Mouse (Mus musculus): ENCODE results near the gene Pno1.
"Not testable (repeated sequence)": the region's sequence is repeated elsewhere in the genome, so short reads cannot be mapped to it uniquely, and the experiment has no call there.

Gene Pno1

DNA sequence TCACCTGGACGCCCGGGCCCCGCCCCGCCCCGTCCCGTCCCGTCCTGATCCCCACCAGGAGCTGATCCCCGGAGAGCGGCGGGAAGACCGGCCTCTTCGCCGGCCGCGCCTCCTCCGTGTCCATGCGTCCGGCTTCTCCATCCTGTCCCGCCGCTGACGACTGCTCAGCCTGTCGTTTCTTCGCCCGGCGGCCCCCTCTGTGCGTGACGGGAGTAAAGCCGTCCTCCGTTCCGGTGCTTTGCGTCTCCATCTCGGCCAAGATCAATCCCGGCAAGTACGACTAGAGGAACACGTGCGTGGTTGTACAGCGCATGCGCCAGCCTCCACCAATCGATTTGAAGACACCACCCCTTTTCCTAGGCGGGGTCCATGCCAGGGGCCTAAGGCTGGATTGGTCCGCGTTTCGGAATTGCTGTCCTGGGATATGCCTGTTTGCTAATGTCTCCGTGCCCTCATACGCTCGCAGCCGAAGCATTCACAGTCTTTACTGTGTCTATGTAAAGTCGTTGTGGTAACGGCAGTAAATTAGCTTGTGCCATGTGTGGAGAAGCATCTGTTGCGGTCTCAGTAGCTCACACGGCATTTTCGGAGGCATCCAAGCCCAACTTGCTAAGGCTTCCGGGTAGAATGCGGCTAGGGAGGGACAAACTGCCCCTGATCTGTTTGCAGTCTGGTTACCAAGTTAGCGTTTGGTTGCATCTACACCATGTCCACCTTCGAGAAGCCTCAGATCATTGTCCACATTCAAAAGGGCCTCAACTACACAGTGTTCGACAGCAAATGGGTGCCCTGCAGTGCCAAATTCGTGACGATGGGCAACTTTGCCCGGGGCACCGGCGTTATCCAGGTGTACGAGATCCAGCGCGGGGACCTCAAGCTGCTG lies at the start of gene Pno1:
Gene Pno1 (minus strand): TSS at position 311 of the 883 bp plus-strand sequence.
- DNase-seq (ENCODE audit: extremely low spot score), result peak; percentile 95

DNA sequence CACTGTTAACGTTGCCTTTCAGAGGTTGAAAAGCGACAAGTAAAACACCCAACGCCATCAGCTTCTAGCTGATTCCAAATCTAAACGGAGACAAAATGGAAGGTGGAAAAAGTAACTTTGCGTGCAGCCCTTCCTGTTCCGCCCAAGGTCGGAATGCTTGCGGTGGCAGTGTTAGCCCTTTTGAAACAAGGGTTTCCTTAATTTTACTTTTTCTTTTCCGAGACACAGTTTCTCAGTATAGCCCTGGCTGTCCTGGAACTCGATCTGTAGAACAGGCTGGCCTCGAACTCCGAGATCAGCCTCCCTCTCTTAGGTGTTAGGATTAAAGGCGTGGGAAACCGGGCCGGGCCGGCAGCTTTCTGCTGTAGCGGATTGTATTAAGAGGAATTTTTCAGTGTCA lies 46.5 kb upstream of the Pno1 start:
- DNase-seq (ENCODE audit: extremely low spot score), result no peak

DNA sequence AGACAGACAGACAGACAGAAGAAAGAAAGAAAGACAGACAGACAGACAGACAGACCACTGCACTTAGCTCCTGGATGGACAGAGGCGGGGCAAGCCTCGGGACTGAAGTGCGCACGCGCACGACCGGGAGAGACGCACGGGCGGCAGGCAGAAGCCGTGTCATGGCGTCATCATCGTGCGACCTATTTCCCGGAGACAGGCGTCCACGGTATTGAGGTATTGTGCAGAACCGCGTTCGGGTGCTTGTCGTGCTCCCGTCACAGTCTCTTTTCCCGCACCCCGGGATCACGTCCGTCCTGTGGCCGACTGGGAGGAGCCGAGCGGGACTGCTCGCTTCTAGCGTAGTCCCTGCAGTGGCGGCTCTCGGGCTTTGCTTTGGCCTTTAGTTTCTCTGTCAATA lies 46.1 kb upstream of the Pno1 start, which contains the start of gene C1d:
Gene C1d (plus strand): TSS at position 137 of the 400 bp plus-strand sequence.
- peak; percentile 90 for DNase-seq (ENCODE audit: extremely low spot score)

DNA sequence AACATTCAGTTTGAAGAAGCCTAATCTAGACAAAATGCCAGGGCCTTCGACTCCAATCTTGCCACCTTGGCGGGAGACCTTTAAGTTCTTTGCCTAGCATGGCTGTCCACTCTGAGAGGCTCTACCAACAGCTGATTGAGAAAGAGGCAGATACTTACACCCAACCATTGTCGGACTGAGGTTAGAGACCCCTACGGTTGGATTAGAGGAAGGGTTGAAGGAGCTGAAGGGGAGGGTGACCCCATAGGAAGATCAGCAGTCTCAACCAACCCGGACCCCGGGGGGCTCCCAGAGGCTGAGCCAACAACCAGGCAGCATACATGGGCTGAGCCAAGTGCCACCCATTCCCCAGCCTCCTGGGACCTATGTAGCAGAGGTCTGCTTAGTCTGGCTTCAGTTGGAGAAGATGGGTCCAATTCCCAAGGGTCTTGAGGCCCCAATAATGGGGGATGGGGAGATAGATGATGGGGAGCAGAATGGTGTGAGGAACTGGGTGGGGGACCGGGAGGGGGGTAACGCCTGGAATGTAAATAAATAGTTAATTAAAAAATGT lies 45.5 kb upstream of the Pno1 start:
- DNase-seq (ENCODE audit: extremely low spot score), result peak; percentile 22

GRCm38 (mm10) chr11:17248715-17249114 lies 37.3 kb upstream of the Pno1 start:
- DNase-seq (ENCODE audit: extremely low spot score), result no peak

GRCm38 (mm10) chr11:17238598-17238997 lies 27.2 kb upstream of the Pno1 start:
- not testable (repeated sequence) for DNase-seq (ENCODE audit: extremely low spot score)

DNA sequence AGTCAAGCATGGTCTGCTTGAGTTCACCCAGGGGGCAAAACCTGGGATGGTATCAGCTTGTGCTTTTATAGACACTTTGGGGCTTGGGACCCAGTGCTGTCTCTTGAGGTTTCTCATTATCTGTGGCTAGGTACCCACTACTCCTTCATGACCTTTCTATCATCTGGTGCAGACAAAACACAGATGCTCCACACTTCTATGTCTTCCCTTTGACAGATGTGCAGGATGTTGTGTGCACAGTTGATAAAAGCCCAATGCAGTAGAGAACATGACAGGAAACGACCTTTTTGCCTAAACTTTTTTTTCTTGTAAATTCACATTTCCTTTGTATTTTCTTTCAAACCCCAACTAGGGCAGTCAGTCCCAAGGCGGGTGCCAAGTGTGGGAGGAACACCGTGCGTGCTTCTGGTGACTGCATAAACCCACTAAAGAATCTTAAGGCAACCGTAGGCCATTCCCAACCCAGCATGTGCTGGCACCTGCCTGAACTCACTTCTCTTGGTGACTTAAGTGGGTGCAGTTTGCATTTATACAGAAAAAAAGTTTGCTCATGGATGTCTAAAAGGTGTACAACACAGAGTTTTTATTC lies 25.2 kb upstream of the Pno1 start:
- no peak for DNase-seq (ENCODE audit: extremely low spot score)

DNA sequence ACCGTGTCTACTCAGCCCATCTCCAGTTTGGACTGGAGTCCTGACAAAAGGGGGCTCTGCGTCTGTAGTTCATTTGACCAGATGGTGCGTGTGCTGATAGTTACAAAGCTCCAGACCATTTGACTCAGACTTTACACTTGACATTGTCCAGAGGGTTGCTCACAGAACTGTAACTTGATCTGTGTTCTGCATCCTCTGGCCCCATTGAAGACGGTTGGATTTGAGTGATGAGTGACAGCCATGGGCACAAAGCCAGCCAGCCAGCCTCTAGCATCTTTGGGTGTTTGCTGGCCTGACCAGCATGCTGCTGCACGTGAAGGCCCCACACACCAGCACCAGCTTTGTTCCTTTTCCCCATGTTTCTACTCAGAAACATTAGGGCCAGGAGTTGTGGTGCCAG lies 21.4 kb upstream of the Pno1 start:
- DNase-seq (ENCODE audit: extremely low spot score), result no peak

DNA sequence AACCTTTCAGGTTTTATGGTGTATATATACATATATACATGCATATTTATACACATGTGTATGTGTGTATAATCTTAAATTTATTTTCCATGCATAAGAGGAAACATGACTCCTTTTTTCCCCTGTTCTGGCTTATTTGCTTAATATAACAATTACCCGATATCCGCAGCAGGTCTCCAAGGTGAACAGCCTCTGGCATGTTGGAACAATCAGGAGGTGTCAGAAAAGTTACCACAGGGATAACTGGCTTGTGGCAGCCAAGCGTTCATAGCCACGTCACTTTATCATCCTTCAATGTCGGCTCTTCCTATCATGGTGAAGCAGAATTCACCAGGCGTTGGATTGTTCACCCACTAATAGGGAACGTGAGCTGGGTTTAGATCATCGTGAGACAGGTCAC lies 9.8 kb upstream of the Pno1 start:
- DNase-seq (ENCODE audit: extremely low spot score), result no peak

DNA sequence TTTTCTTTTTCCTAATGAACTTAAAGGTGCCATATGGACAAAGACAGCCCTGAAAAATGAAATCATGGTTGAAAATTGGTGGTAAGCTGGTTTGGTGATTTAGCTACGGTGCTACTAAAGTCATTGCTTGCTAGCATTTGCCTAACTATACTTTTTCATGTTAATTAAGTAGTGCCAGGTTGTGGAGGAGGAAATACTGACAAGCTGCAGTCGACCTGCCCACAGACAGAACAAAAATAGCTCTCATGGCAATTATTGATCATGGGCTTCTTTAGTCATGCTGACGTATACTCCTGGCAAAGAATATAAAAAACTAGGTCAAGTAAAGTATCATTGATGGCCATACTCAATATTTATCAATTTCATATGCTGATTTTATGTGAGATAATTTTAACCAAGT lies 4.1 kb upstream of the Pno1 start:
- DNase-seq (ENCODE audit: extremely low spot score), result no peak

GRCm38 (mm10) chr11:17212903-17213509 lies 1.6 kb upstream of the Pno1 start:
- DNase-seq (ENCODE audit: extremely low spot score), result no peak

GRCm38 (mm10) chr11:17212141-17212495 lies 750 bp upstream of the Pno1 start:
- DNase-seq (ENCODE audit: extremely low spot score), result no peak

DNA sequence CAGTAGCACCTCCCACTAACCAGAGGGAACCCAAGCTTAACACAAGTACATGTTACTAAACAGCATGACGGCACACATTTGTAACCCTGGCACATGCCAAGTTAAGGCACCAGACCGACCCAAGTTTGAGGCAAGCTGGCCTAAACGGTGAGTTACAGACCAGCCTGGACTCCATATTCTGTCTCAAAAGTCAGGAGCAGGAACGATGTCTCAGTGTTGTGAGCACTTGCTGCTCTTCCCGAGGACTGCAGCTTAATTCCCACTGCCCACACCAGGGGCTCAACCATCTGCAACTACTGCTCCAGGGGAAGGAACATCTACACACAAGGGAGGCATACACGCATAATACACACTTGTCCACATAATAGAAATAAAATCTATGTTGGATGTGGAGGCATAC lies 8.9 kb downstream of the Pno1 start:
- DNase-seq (ENCODE audit: extremely low spot score), result no peak

DNA sequence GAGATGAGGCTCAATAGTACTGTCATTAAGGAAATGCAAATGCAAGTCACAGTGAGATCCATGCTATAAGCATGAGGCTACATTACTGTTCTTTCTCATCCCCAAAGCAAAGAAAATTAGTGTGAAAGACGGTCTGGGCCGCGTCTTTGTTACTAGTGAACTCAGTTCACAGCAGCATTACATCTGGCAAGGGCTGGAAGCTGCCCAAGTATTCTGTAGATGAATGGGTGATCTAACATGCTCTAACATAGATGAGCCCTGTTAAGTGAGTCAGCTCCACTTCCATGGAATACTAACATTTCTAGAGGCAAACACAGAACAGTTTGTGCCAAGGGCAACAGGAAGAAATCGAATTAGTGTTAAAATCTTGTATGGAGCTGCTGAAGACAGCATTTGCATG lies 10.4 kb downstream of the Pno1 start:
- no peak for DNase-seq (ENCODE audit: extremely low spot score)

- DNase-seq (ENCODE audit: extremely low spot score), result no peak
Measured at GRCm38 (mm10) chr11:17199840-17200501, 11.4 kb downstream of the Pno1 start.

- DNase-seq (ENCODE audit: extremely low spot score), result no peak
Measured at GRCm38 (mm10) chr11:17199170-17199569, 12.2 kb downstream of the Pno1 start.

DNA sequence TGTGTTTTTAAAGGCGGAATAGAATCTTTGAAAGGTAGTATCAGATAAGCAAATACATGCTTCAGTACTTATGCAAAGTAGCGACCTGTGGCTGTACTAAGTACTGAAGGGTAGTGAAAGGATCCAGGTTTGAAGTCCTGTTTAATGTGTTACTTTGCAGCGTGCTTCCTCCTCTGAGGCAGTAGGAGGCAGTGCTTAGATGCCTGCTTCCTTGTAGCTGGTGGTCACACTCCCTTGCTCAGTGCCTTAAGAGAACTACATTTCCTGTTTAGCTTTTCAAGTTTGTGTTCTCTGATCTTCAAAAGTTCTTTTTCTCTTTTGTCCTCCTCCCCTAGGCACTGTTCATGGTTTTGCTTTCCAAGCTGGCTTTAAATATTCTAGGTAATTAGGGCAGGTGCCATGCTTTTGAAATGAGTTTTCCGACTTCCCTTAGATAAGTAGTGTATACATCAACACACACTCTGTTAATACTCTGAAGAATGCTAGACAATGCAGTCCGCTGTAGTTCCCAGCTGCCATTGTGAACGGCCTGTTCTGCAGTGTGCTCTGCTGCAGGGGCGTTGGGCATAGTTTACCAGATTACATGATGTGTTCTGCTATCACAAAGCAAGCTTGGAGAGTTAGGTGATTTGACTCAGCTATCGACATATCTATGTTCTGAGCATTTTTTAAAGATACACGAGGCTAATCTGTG lies 19.1 kb downstream of the Pno1 start:
- DNase-seq (ENCODE audit: extremely low spot score), result no peak

DNA sequence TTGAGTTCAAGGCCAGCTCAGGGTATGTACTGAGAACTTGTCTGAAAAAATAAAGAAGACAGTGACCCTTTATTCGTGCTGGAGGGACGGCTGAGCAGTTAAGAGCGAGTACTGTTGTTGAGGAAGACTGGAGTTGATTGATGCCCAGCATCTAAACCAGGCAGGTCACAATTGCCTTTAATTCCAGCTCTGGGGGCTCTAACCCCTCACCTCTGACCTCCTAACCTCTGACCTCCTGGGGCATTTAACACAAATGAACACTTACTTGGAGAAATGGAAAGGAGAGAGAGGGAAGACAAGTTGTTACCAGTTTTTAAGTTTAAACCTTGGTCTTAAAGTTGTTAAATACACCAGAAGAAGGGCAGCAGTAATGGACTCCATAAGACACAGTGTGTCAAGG lies 22.6 kb downstream of the Pno1 start:
- peak; percentile 52 for DNase-seq (ENCODE audit: extremely low spot score)

GRCm38 (mm10) chr11:17187649-17188048 lies 23.7 kb downstream of the Pno1 start:
- no peak for DNase-seq (ENCODE audit: extremely low spot score)

- DNase-seq (ENCODE audit: extremely low spot score), result no peak
Measured at GRCm38 (mm10) chr11:17183165-17183564, 28.2 kb downstream of the Pno1 start.

- DNase-seq (ENCODE audit: extremely low spot score), result no peak
Measured at GRCm38 (mm10) chr11:17181807-17182206, 29.6 kb downstream of the Pno1 start, which contains the start of gene Wdr92. Wdr92 (plus strand) TSS chr11:17182107.
